Mouse (Mus musculus) thymus, adult 18-20 months (tissue): ENCODE results near the gene Gm10260.
A peak's percentile ranks its signal among the peaks of the same experiment; 100 is the strongest.

Source experiments
- DNase-seq, 2 experiments: peaks; one replicate each; pipeline ENCODE4 v3.0.0; 2022; ENCODE audit warnings: mixed read lengths in 2 of 2

Gene Gm10260

DNA sequence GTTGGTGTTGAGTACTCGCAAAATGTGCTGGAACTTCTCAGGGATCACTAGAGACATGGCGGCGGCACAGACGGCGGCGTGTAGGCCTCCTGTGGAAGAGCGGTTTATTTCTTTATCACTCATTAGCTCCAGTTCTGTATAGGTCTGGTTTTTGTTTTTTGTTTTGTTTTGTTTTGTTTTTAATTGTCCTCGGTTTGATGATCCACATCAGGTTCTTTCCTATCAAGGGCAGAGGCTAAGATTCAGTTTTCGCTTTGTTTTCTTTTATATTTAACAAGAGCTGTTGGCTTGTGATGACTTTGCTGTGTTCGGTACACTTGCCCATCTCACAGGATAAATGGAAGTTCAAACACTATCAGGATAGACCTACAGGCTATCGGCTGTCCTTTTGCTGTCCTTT is at the start of gene Gm10260:
Gm10260 (minus strand) TSS at position 101 of the 400 bp plus-strand sequence.
- no peak for DNase-seq

DNA sequence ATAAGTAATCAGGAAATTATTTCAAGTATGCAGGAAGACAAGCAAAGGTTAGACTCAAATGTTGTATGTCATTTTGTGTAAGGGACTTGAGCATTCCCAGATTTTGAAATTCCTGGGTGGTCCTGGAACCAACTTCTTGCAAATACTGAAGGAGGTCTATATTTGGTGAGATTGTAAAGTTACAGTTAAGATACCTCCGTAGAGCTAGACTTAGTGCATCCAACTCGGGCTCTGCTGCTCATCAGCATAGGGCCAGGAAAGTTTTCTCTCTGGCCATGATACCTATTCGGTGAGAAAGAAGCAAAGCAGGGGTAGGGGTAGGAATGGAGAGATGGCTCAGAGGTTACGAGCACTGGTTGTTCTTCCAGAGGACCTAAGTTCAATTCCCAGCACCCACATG is 49.4 kb upstream of the Gm10260 start:
- DNase-seq = no peak

DNA sequence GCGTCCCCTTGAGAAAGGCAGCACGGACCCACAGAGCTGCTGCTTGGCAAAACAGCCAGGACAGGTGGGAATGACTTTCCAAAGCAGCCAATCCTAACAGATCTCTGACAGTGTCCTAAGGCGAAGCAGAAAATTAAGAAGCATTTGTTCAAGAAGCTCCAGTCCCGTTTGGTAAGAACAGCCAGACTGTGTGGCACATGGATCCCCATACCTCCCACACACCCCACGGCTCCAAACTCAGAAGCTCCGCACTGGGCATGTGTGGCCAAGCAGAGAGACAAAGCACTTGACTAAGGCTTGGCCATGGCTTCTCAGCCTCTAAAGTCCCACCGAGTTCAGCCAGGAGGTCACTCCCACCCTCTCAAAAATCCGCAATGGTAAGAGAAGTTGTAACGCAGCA is 45.5 kb upstream of the Gm10260 start:
- DNase-seq = no peak

- DNase-seq = no peak
Measured at GRCm38 (mm10) chr13:97802386-97802785, 42.0 kb upstream of the Gm10260 start.

- no peak for DNase-seq
Measured at GRCm38 (mm10) chr13:97797462-97797861, 37.0 kb upstream of the Gm10260 start.

DNA sequence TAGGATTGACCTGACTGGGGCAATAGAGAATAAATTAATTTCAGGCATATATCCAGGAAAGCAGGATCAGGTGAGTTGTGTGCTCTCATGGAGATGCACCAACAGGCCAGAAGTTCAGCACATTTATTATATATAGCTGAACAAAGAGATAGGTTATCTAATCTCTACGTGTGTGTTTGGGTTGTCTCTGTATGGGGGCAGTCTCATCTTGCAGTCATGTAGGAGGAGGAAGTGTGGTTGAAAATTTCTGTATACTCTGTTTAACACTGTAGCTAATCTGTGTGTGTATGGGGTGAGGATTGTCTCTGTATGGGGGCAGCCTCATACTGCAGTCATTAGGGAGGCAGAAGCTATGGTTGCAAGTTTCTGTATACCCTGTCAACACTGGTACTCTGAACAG is 34.3 kb upstream of the Gm10260 start:
- DNase-seq = no peak

- DNase-seq = no peak
Measured at GRCm38 (mm10) chr13:97793932-97794331, 33.5 kb upstream of the Gm10260 start.

DNA sequence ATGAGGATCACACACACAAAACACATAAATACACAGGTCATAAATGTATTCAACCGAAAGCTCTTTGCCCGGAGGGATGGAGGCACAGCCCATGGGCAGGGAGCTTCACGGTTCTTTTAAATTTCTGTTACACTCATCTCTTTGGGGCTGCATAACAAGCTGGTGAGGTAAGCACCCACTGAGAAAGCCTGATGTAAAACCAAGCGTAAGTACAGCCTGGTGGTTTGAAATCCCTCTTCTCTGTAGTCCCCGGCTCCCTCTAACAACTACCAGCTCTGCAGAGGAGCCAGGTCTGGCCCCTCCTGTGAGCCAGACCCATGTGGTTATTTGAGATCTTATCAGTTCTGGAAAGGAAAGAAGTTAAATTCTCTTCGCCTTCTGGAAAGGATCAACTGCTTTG is 31.2 kb upstream of the Gm10260 start:
- DNase-seq = no peak

DNA sequence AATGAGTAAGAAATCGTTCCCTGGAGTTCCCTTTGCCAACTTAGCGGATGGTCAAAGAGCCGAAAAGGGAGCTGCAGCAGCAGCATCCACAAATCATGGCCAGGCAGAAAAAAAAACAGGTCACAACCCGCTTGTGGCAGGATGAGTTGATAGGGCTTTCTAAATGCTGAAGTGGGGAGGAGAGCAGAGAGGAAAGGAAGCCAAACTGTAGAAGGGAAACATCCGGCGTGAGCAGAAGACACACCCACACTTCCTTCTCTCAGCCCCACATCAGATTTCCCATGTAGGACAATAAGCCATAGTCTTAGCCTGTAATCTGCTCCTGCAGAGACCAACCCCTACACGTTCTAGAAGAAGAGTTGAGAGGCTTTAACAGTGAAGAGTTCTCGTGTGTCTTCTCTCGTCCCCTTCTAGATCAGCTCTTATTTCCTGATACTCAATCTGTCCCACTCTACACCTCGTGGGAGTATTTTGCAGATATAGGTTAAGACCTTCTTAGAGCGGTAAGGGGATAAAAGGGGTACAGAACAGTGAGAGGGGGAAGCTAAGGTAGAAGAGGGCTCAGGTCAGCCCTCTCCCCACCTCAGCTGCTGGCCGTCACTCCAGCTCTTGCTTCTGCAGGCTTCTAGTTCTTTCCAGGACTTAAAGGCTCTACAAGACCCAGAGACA is 29.5 kb upstream of the Gm10260 start:
- peak in 1 of 2 experiments; percentile 34 for DNase-seq

GRCm38 (mm10) chr13:97785167-97785835 is 24.9 kb upstream of the Gm10260 start:
- no peak for DNase-seq

DNA sequence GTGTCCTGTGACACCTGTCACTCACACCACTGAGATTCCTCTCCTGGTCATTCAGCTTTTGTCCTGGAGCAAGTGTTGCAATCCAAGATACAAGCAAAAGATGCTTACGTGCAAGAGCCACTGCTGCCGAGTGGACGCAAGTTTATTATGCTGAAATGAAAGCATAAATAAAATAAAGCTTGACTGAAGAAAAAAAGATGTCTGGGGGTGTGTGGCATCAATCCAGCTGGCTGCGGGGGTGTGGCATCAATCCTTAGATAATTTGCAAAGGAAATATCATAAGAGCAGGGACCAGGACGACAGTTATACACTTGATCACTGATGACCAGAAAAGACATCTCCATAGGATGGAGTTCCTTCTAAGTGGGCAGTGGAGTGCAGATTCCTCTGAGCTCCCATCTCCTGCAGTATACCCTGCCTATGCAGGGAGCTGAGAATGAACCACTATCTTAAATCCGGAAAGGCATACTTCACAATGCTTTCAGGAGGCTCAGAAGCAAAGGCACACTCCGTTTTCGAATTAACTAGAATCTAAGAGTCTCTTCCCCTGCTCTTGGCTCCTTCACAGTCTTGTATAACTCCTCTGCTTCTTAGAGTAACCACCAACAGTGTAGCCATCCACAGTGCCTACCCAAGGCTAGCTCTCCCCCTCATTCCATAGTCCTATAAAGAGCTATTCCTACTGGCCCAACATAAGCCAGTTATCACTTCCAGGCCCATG is 23.2 kb upstream of the Gm10260 start:
- no peak for DNase-seq

DNA sequence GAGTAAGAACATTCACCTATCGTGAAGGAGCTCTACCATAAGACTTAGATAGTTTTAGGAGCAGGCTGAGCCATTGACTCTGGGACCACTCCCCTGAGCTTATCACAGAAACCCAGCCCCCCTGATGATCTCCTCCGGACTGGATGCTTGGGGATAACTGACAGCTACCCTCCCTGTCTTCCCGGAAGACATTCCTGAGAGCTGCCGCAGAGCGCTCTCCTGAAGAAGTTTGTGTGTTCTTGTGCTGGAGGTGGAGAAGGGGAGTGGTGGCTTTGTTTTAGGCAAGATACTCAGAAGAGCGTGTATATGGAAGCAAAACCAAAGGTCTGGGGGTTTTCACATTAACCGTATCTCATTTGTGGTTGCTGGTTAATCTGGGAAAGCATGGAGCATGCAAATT is 21.6 kb upstream of the Gm10260 start:
- DNase-seq = no peak

DNA sequence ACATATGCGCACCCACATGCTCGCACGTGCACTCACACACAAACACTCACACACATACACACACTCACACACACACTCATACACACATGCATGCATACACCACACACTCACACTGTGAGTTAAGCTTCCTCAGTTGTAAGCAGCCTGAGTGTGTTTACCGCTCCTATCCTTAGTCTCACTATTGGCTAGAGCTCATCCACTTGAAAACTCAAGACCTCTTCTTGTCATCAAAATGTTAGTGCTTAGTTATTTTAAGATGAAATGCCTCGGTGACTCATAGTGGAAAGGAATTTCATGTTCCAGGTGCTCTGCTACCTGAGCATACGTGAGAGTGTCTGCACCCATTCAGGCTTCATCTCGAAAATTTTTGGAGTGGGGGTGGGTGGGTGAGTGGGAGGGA is 21.2 kb upstream of the Gm10260 start:
- no peak for DNase-seq

- DNase-seq = no peak
Measured at GRCm38 (mm10) chr13:97780556-97780955, 20.1 kb upstream of the Gm10260 start.

- DNase-seq = no peak
Measured at GRCm38 (mm10) chr13:97779657-97780445, 19.4 kb upstream of the Gm10260 start.

DNA sequence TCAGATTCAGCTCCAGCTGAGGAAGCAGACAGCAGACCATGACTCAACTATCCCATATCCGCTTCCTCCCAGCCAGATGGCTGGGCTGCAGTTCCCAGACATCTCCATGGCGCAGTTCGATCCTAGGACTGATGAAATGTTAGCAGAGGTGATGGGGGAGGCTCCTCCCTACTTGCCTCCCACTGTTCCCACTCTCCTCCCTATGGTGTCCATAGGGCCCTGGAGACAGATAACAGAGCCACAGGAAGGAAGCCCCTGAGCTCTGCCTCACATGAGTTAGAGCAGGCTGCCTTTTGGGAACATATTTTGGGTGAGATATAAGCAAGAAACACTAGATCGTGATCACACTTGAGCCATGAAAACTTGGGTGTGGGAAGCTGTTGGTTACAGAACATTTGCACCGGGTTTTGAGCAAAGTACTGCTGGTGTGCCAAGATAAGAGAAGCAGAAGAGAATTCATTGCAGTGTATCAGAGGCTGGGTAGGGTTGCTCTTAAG is 18.3 kb upstream of the Gm10260 start:
- no peak for DNase-seq

- DNase-seq = no peak
Measured at GRCm38 (mm10) chr13:97777667-97778066, 17.2 kb upstream of the Gm10260 start.

GRCm38 (mm10) chr13:97776702-97777101 is 16.3 kb upstream of the Gm10260 start:
- no peak for DNase-seq

DNA sequence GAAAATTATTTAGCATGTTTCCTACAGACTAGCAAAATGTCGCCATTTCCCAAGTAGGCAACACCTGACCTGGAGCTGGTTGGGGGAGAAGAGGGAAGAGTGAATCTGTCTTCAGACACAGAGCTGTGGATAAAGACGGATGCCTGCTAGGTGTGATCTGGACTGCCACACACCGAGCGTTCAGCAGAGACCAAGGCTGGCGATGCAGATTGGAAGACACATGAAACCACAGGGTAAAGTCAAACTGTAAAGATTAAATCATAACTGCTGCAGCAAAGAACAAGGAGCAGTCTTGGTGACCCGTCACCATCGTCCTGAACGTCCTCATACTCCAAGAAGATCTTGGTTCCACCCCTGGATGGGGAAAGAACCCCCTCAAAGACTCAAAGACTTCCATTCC is 15.5 kb upstream of the Gm10260 start:
- no peak for DNase-seq

- no peak for DNase-seq
Measured at GRCm38 (mm10) chr13:97774740-97775425, 14.5 kb upstream of the Gm10260 start.

GRCm38 (mm10) chr13:97769205-97769604 is 8.8 kb upstream of the Gm10260 start:
- no peak for DNase-seq

- no peak for DNase-seq
Measured at GRCm38 (mm10) chr13:97768803-97769202, 8.4 kb upstream of the Gm10260 start.
